Comparison of ENCODE assay signal across 15 mouse cellular contexts in the genomic region with DNA sequence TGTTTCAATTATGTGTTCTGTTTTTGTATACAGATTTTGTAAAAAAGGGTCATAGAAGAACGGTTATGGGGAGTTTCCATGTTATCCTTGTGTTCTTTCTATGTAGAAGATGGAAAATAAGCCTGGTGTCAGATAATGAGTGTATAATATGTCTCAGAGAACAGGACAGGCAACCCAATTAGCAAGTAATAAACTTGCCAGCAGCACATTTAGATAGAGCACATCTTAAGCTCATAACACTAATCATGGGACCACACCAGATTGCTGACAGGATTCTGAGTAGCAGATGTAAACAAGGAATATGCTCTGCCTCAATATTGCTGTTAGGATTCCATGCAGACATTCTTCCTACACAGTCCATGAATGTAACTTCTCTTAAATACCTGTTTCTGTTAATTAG.
"Had no signal": no experiment of that assay in that cellular context is flagged by ENCODE, and none has a peak within 500 bp of the region (broad histone marks: within the 10 kb centered on the region; RNA-seq: fewer than 3 reads in every experiment).

No protein-coding gene starts in this region.

- H3K4me1 ChIP-seq: midbrain, embryonic 10.5 days; midbrain, embryonic 12.5 days; neural tube, embryonic 12.5 days; stomach, embryonic 15.5 days had no signal

- ATAC-seq: midbrain, embryonic 16.5 days had no signal

- H3K4me2 ChIP-seq: lung, embryonic 14.5 days; midbrain, embryonic 12.5 days; neural tube, embryonic 12.5 days; stomach, embryonic 15.5 days had no signal

- H3K9me3 ChIP-seq: midbrain, embryonic 10.5 days; midbrain, embryonic 12.5 days; neural tube, embryonic 12.5 days; stomach, embryonic 15.5 days had no signal

- DNase-seq: lung, adult 18-20 months; lung, embryonic 14.5 days; lung, postnatal 10 days; lung, postnatal 4 days; midbrain, embryonic 14.5 days; right cerebral cortex, postnatal 14 days; thymus, adult 2 months; thymus, postnatal 25 days; thymus, postnatal 4 days had no signal

- H3K27ac ChIP-seq: midbrain, embryonic 10.5 days; midbrain, embryonic 12.5 days; neural tube, embryonic 12.5 days; stomach, embryonic 15.5 days; stomach, postnatal 0 days had no signal

- H3K27me3 ChIP-seq: midbrain, embryonic 12.5 days; neural tube, embryonic 12.5 days; stomach, embryonic 15.5 days had no signal

- H3K36me3 ChIP-seq: midbrain, embryonic 10.5 days; midbrain, embryonic 12.5 days; neural tube, embryonic 12.5 days; stomach, embryonic 15.5 days had no signal

- H3K4me3 ChIP-seq: midbrain, embryonic 10.5 days; midbrain, embryonic 12.5 days; neural tube, embryonic 12.5 days; stomach, embryonic 15.5 days had no signal

- H3K9ac ChIP-seq: lung, embryonic 14.5 days; midbrain, embryonic 12.5 days; neural tube, embryonic 12.5 days; stomach, embryonic 15.5 days had no signal
